12 mouse cellular contexts compared by ENCODE assay signal in the genomic region with DNA sequence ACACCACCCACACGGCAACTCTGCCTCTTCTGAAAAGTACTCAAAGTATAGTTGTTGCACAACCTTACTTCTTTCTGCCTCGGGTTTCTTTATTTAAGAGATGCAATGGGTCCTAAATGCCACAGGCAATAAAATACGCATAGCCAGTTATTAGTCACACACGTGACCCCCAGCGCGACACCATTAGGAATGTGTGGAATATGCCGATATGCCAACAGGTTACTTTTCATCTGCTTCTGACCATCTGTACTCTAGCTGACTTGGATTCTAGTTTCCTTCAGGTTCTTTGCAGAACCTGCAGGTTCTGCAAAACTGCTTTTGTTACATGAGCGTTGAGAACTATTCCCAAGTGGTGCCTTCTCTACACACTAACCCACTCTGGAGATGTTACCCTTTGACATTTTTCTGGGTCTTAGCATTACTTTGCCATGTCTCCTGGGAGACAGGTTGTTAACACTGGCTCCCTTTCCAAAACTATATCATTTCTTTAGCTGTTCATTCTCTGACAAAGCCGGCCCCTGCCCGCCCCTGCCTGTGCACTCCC.
DNase-seq lines count a peak whose midpoint lies in the region; ATAC-seq and TF ChIP-seq lines count a peak whose summit lies in the region.
"Had no signal": no experiment of that assay in that cellular context is flagged by ENCODE, and none has a peak within 500 bp of the region (broad histone marks: within the 10 kb centered on the region; RNA-seq: fewer than 3 reads in every experiment).

No protein-coding gene starts in this region.

- no peak overlapping the region for H3ac ChIP-seq in C2C12 (ENCODE audit: control insufficient read depth, insufficient read length, low read depth)

- DNase-seq in forebrain, embryonic 10.5 days (ENCODE audit: extremely low spot score, low spot score): no peak
- no peak for DNase-seq in hindbrain, embryonic 11.5 days (ENCODE audit: low spot score)
- DNase-seq in mesoderm, embryonic 11.5 days (ENCODE audit: low read depth, low spot score): peak; percentile 10
- no peak for DNase-seq in layer of hippocampus, postnatal 10 days (ENCODE audit: low spot score in 2 of 2)
- no peak for DNase-seq in urinary bladder, postnatal 14 days (ENCODE audit: low spot score)
- no peak for DNase-seq in adrenal gland, postnatal 36 days
- DNase-seq: heart, postnatal 14 days; kidney, adult 2 months; liver, embryonic 13.5 days had no signal

- 0 out of 2 replicates have a peak overlapping the region, but pooled peaks have one; percentile 8 for H3K4me3 ChIP-seq in forebrain, embryonic 10.5 days
- H3K4me3 ChIP-seq in forebrain, embryonic 16.5 days (replicated peaks; ENCODE audit: low read length): no peak overlapping the region
- no peak overlapping the region for H3K4me3 ChIP-seq in C2C12 (ENCODE audit: insufficient read depth, poor library complexity, severe bottlenecking)
- no peak overlapping the region for H3K4me3 ChIP-seq in hindbrain, embryonic 11.5 days (ENCODE audit: low read depth, low read length)
- H3K4me3 ChIP-seq: liver, embryonic 13.5 days had no signal

- no peaks in the 10 kb centered on the region for H3K36me3 ChIP-seq in forebrain, embryonic 10.5 days (replicated peaks)
- H3K36me3 ChIP-seq in forebrain, embryonic 16.5 days (ENCODE audit: control insufficient read depth, insufficient read depth): no peaks in the 10 kb centered on the region
- no peaks in the 10 kb centered on the region for H3K36me3 ChIP-seq in C2C12 (ENCODE audit: control insufficient read depth, insufficient read depth)
- H3K36me3 ChIP-seq in hindbrain, embryonic 11.5 days (ENCODE audit: control insufficient read depth, insufficient read depth, low read length): no peaks in the 10 kb centered on the region
- H3K36me3 ChIP-seq: G1E; liver, embryonic 13.5 days had no signal

- H3K9ac ChIP-seq in forebrain, embryonic 16.5 days (replicated peaks; ENCODE audit: low read depth, low read length): no peak overlapping the region
- H3K9ac ChIP-seq in hindbrain, embryonic 11.5 days (ENCODE audit: low read depth, low read length): no peak overlapping the region
- H3K9ac ChIP-seq: liver, embryonic 13.5 days had no signal

- WGBS in forebrain, embryonic 10.5 days: 66% methylated on average over 10 of the region's 10 CpGs
- WGBS in forebrain, embryonic 16.5 days: 56% methylated on average over 10 of the region's 10 CpGs
- 55% methylated on average over 10 of the region's 10 CpGs for WGBS in hindbrain, embryonic 11.5 days

- no peaks in the 10 kb centered on the region for H3K27me3 ChIP-seq in forebrain, embryonic 10.5 days (ENCODE audit: poor library complexity, severe bottlenecking)
- no peaks in the 10 kb centered on the region for H3K27me3 ChIP-seq in forebrain, embryonic 16.5 days (replicated peaks; ENCODE audit: control insufficient read depth, insufficient read depth, low read length)
- no peaks in the 10 kb centered on the region for H3K27me3 ChIP-seq in C2C12 (ENCODE audit: control insufficient read depth, insufficient read depth, insufficient read length)
- no peaks in the 10 kb centered on the region for H3K27me3 ChIP-seq in hindbrain, embryonic 11.5 days (ENCODE audit: control insufficient read depth, insufficient read depth, low read length)
- H3K27me3 ChIP-seq: liver, embryonic 13.5 days had no signal

- H3K4me2 ChIP-seq in forebrain, embryonic 16.5 days (ENCODE audit: low read length): no peak overlapping the region
- no peak overlapping the region for H3K4me2 ChIP-seq in hindbrain, embryonic 11.5 days (replicated peaks; ENCODE audit: low read depth, low read length)
- H3K4me2 ChIP-seq: liver, embryonic 13.5 days had no signal

- H3K27ac ChIP-seq in forebrain, embryonic 10.5 days: peak overlapping the region; percentile 73
- H3K27ac ChIP-seq in forebrain, embryonic 16.5 days (ENCODE audit: low read length): no peak overlapping the region
- no peak overlapping the region for H3K27ac ChIP-seq in hindbrain, embryonic 11.5 days (ENCODE audit: low read depth, low read length)
- H3K27ac ChIP-seq: liver, embryonic 13.5 days had no signal

- TF ChIP-seq CTCF in C2C12 (IDR thresholded peaks at IDR 0.05; ENCODE audit: control insufficient read depth, insufficient read depth, insufficient read length): no peak

- H3K9me3 ChIP-seq in forebrain, embryonic 10.5 days: no peaks in the 10 kb centered on the region
- no peaks in the 10 kb centered on the region for H3K9me3 ChIP-seq in forebrain, embryonic 16.5 days (ENCODE audit: control insufficient read depth, low read length)
- no peaks in the 10 kb centered on the region for H3K9me3 ChIP-seq in hindbrain, embryonic 11.5 days (ENCODE audit: control insufficient read depth, low read length)
- H3K9me3 ChIP-seq: G1E; liver, embryonic 13.5 days had no signal

- H3K79me2 ChIP-seq in C2C12 (ENCODE audit: control insufficient read depth, insufficient read depth): no peaks in the 10 kb centered on the region

- peaks cover 15% of the 10 kb centered on the region for H3K4me1 ChIP-seq in forebrain, embryonic 10.5 days
- peaks cover 5% of the 10 kb centered on the region; the same call in 1 of the 2 replicates for H3K4me1 ChIP-seq in forebrain, embryonic 16.5 days (replicated peaks; ENCODE audit: control insufficient read depth, insufficient read depth, low read length)
- no peaks in the 10 kb centered on the region for H3K4me1 ChIP-seq in hindbrain, embryonic 11.5 days (replicated peaks; ENCODE audit: control insufficient read depth, insufficient read depth, low read length)
- H3K4me1 ChIP-seq: liver, embryonic 13.5 days had no signal

- ATAC-seq in forebrain, embryonic 16.5 days: no peak; the same call in 1 of the 2 replicates
- ATAC-seq in hindbrain, embryonic 11.5 days (ENCODE audit: low FRiP score): peak; percentile 17; the same call in 1 of the 2 replicates

- no peaks in the 10 kb centered on the region for H3K79me3 ChIP-seq in C2C12 (ENCODE audit: low read depth)

TF ChIP-seq in C2C12, 6 proteins besides CTCF, POLR2A, EP300 and RAD21:
- TF ChIP-seq USF1 (IDR thresholded peaks at IDR 0.05; ENCODE audit: low read depth): peak; percentile 5
- no peak for TF ChIP-seq MAX (IDR thresholded peaks at IDR 0.05)
- peak; percentile 45 for TF ChIP-seq CEBPB (IDR thresholded peaks at IDR 0.05; ENCODE audit: low read depth)
